Mouse (Mus musculus): ENCODE measurements around the gene Runx1. TPM values are rescaled to one million over a fixed set of nuclear protein-coding genes. Genes with fewer than 3 reads are reported as not detected.

The Runx1 gene
- polyA plus RNA-seq, 1 experiment from 2014 or later: 1.2 TPM

DNA sequence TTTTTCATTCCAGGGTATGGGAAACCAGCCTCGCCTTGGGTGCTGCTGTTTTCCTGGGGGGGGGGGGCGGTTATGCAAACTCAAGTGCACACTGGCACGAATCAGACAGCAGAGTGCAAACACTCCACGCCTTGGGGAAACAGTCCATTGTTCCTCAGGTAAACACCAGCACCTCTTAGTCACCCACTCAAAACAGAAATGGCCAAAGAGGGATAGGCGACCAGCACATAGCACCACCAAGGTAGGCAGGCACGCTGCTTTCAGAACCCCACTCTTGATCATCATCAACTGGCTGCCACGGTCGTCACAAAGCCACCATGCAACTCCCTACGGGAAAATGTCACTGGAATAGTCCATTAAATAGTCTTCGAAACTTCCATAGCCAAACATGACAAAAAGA, 139.0 kb downstream of the Runx1 start:
- H3K36me3 ChIP-seq (ENCODE audit: control insufficient read depth, insufficient read depth, low read length): no peaks in the 10 kb centered on the region
- H3K4me3 ChIP-seq (ENCODE audit: low read depth, low read length): no peak overlapping the region
- DNase-seq (ENCODE audit: low spot score): no peak
- no peak overlapping the region for H3K4me2 ChIP-seq (ENCODE audit: low read depth)
- H3K9ac ChIP-seq (ENCODE audit: low read length): no peak overlapping the region
- WGBS: 93% methylated on average over 10 of the region's 10 CpGs
- H3K9me3 ChIP-seq (ENCODE audit: control insufficient read depth, low read length): no peaks in the 10 kb centered on the region
- no peak overlapping the region for H3K27ac ChIP-seq (ENCODE audit: low read depth, low read length)
- ATAC-seq (ENCODE audit: insufficient read depth, low FRiP score, low TSS enrichment): no peak
- 0 out of 2 replicates have a peak, but pooled peaks cover 3% of the 10 kb centered on the region for H3K27me3 ChIP-seq (ENCODE audit: control insufficient read depth, insufficient read depth, low read length)
- no peaks in the 10 kb centered on the region for H3K4me1 ChIP-seq (ENCODE audit: control insufficient read depth, insufficient read depth, low read length)

DNA sequence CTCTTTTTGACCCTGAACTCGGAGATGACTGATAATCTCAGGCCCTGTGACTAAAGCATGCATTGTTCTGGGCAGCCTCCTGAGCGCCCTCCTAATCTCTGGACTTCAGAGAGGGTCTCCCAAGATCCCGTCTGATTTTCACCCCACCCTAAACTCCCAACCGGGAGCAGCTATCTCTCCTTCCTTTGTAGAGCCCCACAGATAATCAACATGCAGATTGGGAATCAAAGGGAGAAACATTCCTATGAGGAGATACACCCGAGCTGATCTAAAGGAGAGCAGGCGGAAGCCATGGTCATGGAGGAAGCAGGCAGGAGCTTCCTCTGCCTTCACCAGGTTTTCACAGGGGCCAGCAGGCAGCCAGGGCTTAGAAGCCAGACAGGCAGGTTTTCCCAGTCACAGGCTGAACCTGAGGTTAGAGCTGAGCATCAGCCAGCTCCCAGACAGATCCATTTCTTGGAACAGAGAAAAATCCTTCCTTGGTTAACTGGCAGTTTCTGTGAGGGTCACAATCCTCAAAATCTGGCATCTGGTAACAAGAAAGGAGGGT, 140.1 kb downstream of the Runx1 start:
- H3K9me3 ChIP-seq (ENCODE audit: control insufficient read depth, low read length): no peaks in the 10 kb centered on the region
- no peak for DNase-seq (ENCODE audit: low spot score)
- ATAC-seq (ENCODE audit: insufficient read depth, low FRiP score, low TSS enrichment): no peak
- no peaks in the 10 kb centered on the region for H3K27me3 ChIP-seq (ENCODE audit: control insufficient read depth, insufficient read depth, low read length)
- no peaks in the 10 kb centered on the region for H3K36me3 ChIP-seq (ENCODE audit: control insufficient read depth, insufficient read depth, low read length)
- H3K4me2 ChIP-seq (ENCODE audit: low read depth): no peak overlapping the region
- no peaks in the 10 kb centered on the region for H3K4me1 ChIP-seq (ENCODE audit: control insufficient read depth, insufficient read depth, low read length)
- no peak overlapping the region for H3K4me3 ChIP-seq (ENCODE audit: low read depth, low read length)
- no peak overlapping the region for H3K9ac ChIP-seq (ENCODE audit: low read length)
- 49% methylated on average over 6 of the region's 6 CpGs for WGBS
- H3K27ac ChIP-seq (ENCODE audit: low read depth, low read length): no peak overlapping the region

- no peaks in the 10 kb centered on the region for H3K36me3 ChIP-seq (ENCODE audit: control insufficient read depth, insufficient read depth, low read length)
- H3K4me1 ChIP-seq (ENCODE audit: control insufficient read depth, insufficient read depth, low read length): no peaks in the 10 kb centered on the region
- no peaks in the 10 kb centered on the region for H3K9me3 ChIP-seq (ENCODE audit: control insufficient read depth, low read length)
- H3K4me2 ChIP-seq (ENCODE audit: low read depth): no peak overlapping the region
- no peak overlapping the region for H3K4me3 ChIP-seq (ENCODE audit: low read depth, low read length)
- no peaks in the 10 kb centered on the region for H3K27me3 ChIP-seq (ENCODE audit: control insufficient read depth, insufficient read depth, low read length)
- DNase-seq (ENCODE audit: low spot score) (no peak), ATAC-seq (ENCODE audit: insufficient read depth, low FRiP score, low TSS enrichment) (no peak)
- no peak overlapping the region for H3K9ac ChIP-seq (ENCODE audit: low read length)
- 80% methylated on average over 21 of the region's 21 CpGs for WGBS
- H3K27ac ChIP-seq (ENCODE audit: low read depth, low read length): no peak overlapping the region
Measured at GRCm38 (mm10) chr16:92684423-92685211, 141.3 kb downstream of the Runx1 start.

GRCm38 (mm10) chr16:92676630-92677029, 149.3 kb downstream of the Runx1 start:
- ATAC-seq (ENCODE audit: insufficient read depth, low FRiP score, low TSS enrichment): no peak
- H3K27ac ChIP-seq (ENCODE audit: low read depth, low read length): no peak overlapping the region
- WGBS: 91% methylated on average over 5 of the region's 5 CpGs
- H3K9ac ChIP-seq (ENCODE audit: low read length): no peak overlapping the region
- no peak overlapping the region for H3K4me3 ChIP-seq (ENCODE audit: low read depth, low read length)
- H3K36me3 ChIP-seq (ENCODE audit: control insufficient read depth, insufficient read depth, low read length): no peaks in the 10 kb centered on the region
- DNase-seq (ENCODE audit: low spot score): no peak
- H3K4me1 ChIP-seq (ENCODE audit: control insufficient read depth, insufficient read depth, low read length): no peaks in the 10 kb centered on the region
- H3K4me2 ChIP-seq (ENCODE audit: low read depth): no peak overlapping the region
- H3K27me3 ChIP-seq (ENCODE audit: control insufficient read depth, insufficient read depth, low read length): no peaks in the 10 kb centered on the region
- no peaks in the 10 kb centered on the region for H3K9me3 ChIP-seq (ENCODE audit: control insufficient read depth, low read length)

- H3K9ac ChIP-seq (ENCODE audit: low read length): no peak overlapping the region
- H3K9me3 ChIP-seq (ENCODE audit: control insufficient read depth, low read length): no peaks in the 10 kb centered on the region
- 52% methylated on average over 8 of the region's 8 CpGs for WGBS
- no peaks in the 10 kb centered on the region for H3K36me3 ChIP-seq (ENCODE audit: control insufficient read depth, insufficient read depth, low read length)
- H3K27ac ChIP-seq (ENCODE audit: low read depth, low read length): no peak overlapping the region
- H3K4me3 ChIP-seq (ENCODE audit: low read depth, low read length): no peak overlapping the region
- DNase-seq (ENCODE audit: low spot score): no peak
- ATAC-seq (ENCODE audit: insufficient read depth, low FRiP score, low TSS enrichment): no peak
- no peaks in the 10 kb centered on the region for H3K4me1 ChIP-seq (ENCODE audit: control insufficient read depth, insufficient read depth, low read length)
- no peak overlapping the region for H3K4me2 ChIP-seq (ENCODE audit: low read depth)
- H3K27me3 ChIP-seq (ENCODE audit: control insufficient read depth, insufficient read depth, low read length): no peaks in the 10 kb centered on the region
Measured at GRCm38 (mm10) chr16:92675677-92676076, 150.3 kb downstream of the Runx1 start.

GRCm38 (mm10) chr16:92674916-92675450, 151.0 kb downstream of the Runx1 start:
- ATAC-seq (ENCODE audit: insufficient read depth, low FRiP score, low TSS enrichment) (no peak), DNase-seq (ENCODE audit: low spot score) (no peak)
- Histone ChIP-seq H3K4me3 (ENCODE audit: low read depth, low read length) (no peak overlapping the region), H3K9me3 (ENCODE audit: control insufficient read depth, low read length) (no peaks in the 10 kb centered on the region), H3K9ac (ENCODE audit: low read length) (no peak overlapping the region), H3K27ac (ENCODE audit: low read depth, low read length) (no peak overlapping the region), H3K4me1 (ENCODE audit: control insufficient read depth, insufficient read depth, low read length) (no peaks in the 10 kb centered on the region), H3K4me2 (ENCODE audit: low read depth) (no peak overlapping the region), H3K36me3 (ENCODE audit: control insufficient read depth, insufficient read depth, low read length) (no peaks in the 10 kb centered on the region), H3K27me3 (ENCODE audit: control insufficient read depth, insufficient read depth, low read length) (no peaks in the 10 kb centered on the region)
- WGBS: 73% methylated on average over 11 of the region's 11 CpGs

GRCm38 (mm10) chr16:92674121-92674816, 151.7 kb downstream of the Runx1 start:
- H3K27me3 ChIP-seq (ENCODE audit: control insufficient read depth, insufficient read depth, low read length): no peaks in the 10 kb centered on the region
- no peak overlapping the region for H3K4me3 ChIP-seq (ENCODE audit: low read depth, low read length)
- H3K36me3 ChIP-seq (ENCODE audit: control insufficient read depth, insufficient read depth, low read length): no peaks in the 10 kb centered on the region
- WGBS: 74% methylated on average over 18 of the region's 18 CpGs
- no peak overlapping the region for H3K4me2 ChIP-seq (ENCODE audit: low read depth)
- no peaks in the 10 kb centered on the region for H3K9me3 ChIP-seq (ENCODE audit: control insufficient read depth, low read length)
- H3K9ac ChIP-seq (ENCODE audit: low read length): no peak overlapping the region
- H3K27ac ChIP-seq (ENCODE audit: low read depth, low read length): no peak overlapping the region
- no peak for DNase-seq (ENCODE audit: low spot score)
- ATAC-seq (ENCODE audit: insufficient read depth, low FRiP score, low TSS enrichment): no peak
- no peaks in the 10 kb centered on the region for H3K4me1 ChIP-seq (ENCODE audit: control insufficient read depth, insufficient read depth, low read length)

DNA sequence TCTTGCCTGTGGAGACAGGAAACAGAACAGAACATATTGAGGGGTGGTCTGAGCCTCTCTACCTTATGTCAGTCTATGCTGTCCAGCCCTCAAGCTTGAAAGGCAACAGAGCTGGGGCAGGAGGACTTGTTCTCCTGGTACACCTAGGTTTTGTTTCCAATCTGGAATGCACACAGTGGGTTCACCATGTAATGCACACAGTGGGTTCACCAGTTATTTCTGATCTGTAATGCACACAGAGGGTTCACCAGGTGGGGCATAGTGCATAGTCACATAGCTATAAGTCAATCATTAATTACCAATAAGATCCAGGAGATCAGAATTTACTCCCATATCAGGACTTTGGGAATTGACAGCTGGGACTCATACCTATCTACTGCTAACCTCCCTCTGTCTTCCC, 157.1 kb downstream of the Runx1 start:
- H3K4me2 ChIP-seq (ENCODE audit: low read depth): no peak overlapping the region
- H3K36me3 ChIP-seq (ENCODE audit: control insufficient read depth, insufficient read depth, low read length): no peaks in the 10 kb centered on the region
- H3K27me3 ChIP-seq (ENCODE audit: control insufficient read depth, insufficient read depth, low read length): no peaks in the 10 kb centered on the region
- no peak overlapping the region for H3K4me3 ChIP-seq (ENCODE audit: low read depth, low read length)
- H3K4me1 ChIP-seq (ENCODE audit: control insufficient read depth, insufficient read depth, low read length): no peaks in the 10 kb centered on the region
- DNase-seq (ENCODE audit: low spot score): no peak
- H3K9ac ChIP-seq (ENCODE audit: low read length): no peak overlapping the region
- H3K9me3 ChIP-seq (ENCODE audit: control insufficient read depth, low read length): no peaks in the 10 kb centered on the region
- no peak overlapping the region for H3K27ac ChIP-seq (ENCODE audit: low read depth, low read length)
- no peak for ATAC-seq (ENCODE audit: insufficient read depth, low FRiP score, low TSS enrichment)
